12 mouse cellular contexts compared by ENCODE assay signal in genomic region chr2:120501931-120502604, GRCm38 (mm10). TPM values are rescaled to one million over a fixed set of nuclear protein-coding genes. Genes with fewer than 3 reads are reported as not detected.
DNase-seq lines count a peak whose midpoint lies in the region; TF ChIP-seq lines count a peak whose summit lies in the region.
"Had no signal": no experiment of that assay in that cellular context is flagged by ENCODE, and none has a peak within 500 bp of the region (broad histone marks: within the 10 kb centered on the region; RNA-seq: fewer than 3 reads in every experiment).

No protein-coding gene starts in this region.

- no peak for TF ChIP-seq RAD21 in CH12.LX (IDR thresholded peaks at IDR 0.05; ENCODE audit: low read depth, low read length)

- dilution Hi-C loops in CH12.LX (cut with MboI; ENCODE audit: extremely low pct_ligation_motif_present, extremely low pct_unique_long_range_greater_than_20kb, low sequenced_read_pairs) = no loop called here

- peak; percentile 40 for DNase-seq in gastrocnemius, postnatal 25 days
- DNase-seq in gastrocnemius, adult 2 months = no peak
- peak; percentile 18 for DNase-seq in kidney, postnatal 14 days
- DNase-seq in kidney, adult 9 months = no peak
- DNase-seq in CH12.LX (ENCODE audit: extremely low read depth) (no peak), adipocyte (ENCODE audit: low spot score) (no peak)
- peak; percentile 88 for DNase-seq in thymus, postnatal 0 days (ENCODE audit: low spot score)
- no peak for DNase-seq in layer of hippocampus, postnatal 10 days (ENCODE audit: low spot score in 2 of 2)
- DNase-seq: liver, embryonic 13.5 days had no signal

- TF ChIP-seq EP300 in CH12.LX (IDR thresholded peaks at IDR 0.05; ENCODE audit: low read length) = no peak

- intact Hi-C loops in gastrocnemius, adult 2 months (cut with DNase I) = no loop called here

- no peaks in the 10 kb centered on the region for H3K27me3 ChIP-seq in CH12.LX (replicated peaks)
- H3K27me3 ChIP-seq: embryonic facial prominence, embryonic 12.5 days; forebrain, embryonic 13.5 days; liver, embryonic 13.5 days had no signal

- no peak overlapping the region for H3K4me2 ChIP-seq in CH12.LX (ENCODE audit: insufficient read depth, low read depth, poor library complexity, severe bottlenecking)
- H3K4me2 ChIP-seq: embryonic facial prominence, embryonic 12.5 days; forebrain, embryonic 13.5 days; liver, embryonic 13.5 days had no signal

- in situ Hi-C loops in CH12.LX (cut with MboI; ENCODE audit: low pct_ligation_motif_present, low pct_unique_long_range_greater_than_20kb, low sequenced_read_pairs) = no loop called here

- H3K27ac ChIP-seq in gastrocnemius, adult 2 months = no peak overlapping the region
- no peak overlapping the region for H3K27ac ChIP-seq in CH12.LX (ENCODE audit: insufficient read depth, low read depth)
- H3K27ac ChIP-seq: embryonic facial prominence, embryonic 12.5 days; forebrain, embryonic 13.5 days; liver, embryonic 13.5 days; macrophage had no signal

- H3K36me3 ChIP-seq in CH12.LX (replicated peaks in 1 of 2; ENCODE audit: control insufficient read depth in 1 of 2, insufficient read depth in 1 of 2, low read length in 1 of 2) = peaks cover 12 to 46% of the 10 kb centered on the region in 2 experiments

- no peaks in the 10 kb centered on the region for H3K9me3 ChIP-seq in CH12.LX (replicated peaks; ENCODE audit: low read length)
- H3K9me3 ChIP-seq: embryonic facial prominence, embryonic 12.5 days; forebrain, embryonic 13.5 days; liver, embryonic 13.5 days had no signal

- H3K4me1 ChIP-seq in CH12.LX (ENCODE audit: control insufficient read depth in 1 of 2, insufficient read depth in 2 of 2) = peaks cover 31 to 62% of the 10 kb centered on the region in 2 experiments

- no peak for TF ChIP-seq POLR2A in CH12.LX (IDR thresholded peaks at IDR 0.05; ENCODE audit: low read depth, low read length)

- TF ChIP-seq CTCF in gastrocnemius, adult 2 months (IDR thresholded peaks at IDR 0.05) = no peak
- TF ChIP-seq CTCF in CH12.LX (conservative IDR thresholded peaks at IDR 0.05 in 1 of 2, IDR thresholded peaks at IDR 0.05 in 1 of 2; ENCODE audit: low read depth in 2 of 2, low read length in 2 of 2) = no peak

- H3K4me3 ChIP-seq in gastrocnemius, adult 2 months = no peak overlapping the region
- no peak overlapping the region for H3K4me3 ChIP-seq in CH12.LX (replicated peaks in 1 of 3; ENCODE audit: low read depth in 2 of 3, low read length in 2 of 3, poor library complexity in 1 of 3)
- H3K4me3 ChIP-seq: embryonic facial prominence, embryonic 12.5 days; forebrain, embryonic 13.5 days; liver, embryonic 13.5 days had no signal

- H3K9ac ChIP-seq in CH12.LX (ENCODE audit: insufficient read depth, low read depth) = no peak overlapping the region
- H3K9ac ChIP-seq: embryonic facial prominence, embryonic 12.5 days; forebrain, embryonic 13.5 days; liver, embryonic 13.5 days had no signal

- no peaks in the 10 kb centered on the region for H3K79me2 ChIP-seq in CH12.LX (replicated peaks; ENCODE audit: control insufficient read depth, extremely low read depth, insufficient read depth, poor library complexity, severe bottlenecking)

TF ChIP-seq in CH12.LX, 34 proteins besides CTCF, POLR2A, EP300 and RAD21:
- TF ChIP-seq POLR2AphosphoS2 (IDR thresholded peaks at IDR 0.05; ENCODE audit: low read depth, low read length) = 0 out of 2 replicates have a peak, but pooled peaks have one; percentile 45
- no peak for TF ChIP-seq ZMIZ1 (IDR thresholded peaks at IDR 0.05; ENCODE audit: low read depth, low read length)
- no peak for TF ChIP-seq MAZ (IDR thresholded peaks at IDR 0.05; ENCODE audit: low read depth, low read length)
- TF ChIP-seq TCF12 (IDR thresholded peaks at IDR 0.05; ENCODE audit: low read depth, low read length) = no peak
- TF ChIP-seq CHD2 (IDR thresholded peaks at IDR 0.05; ENCODE audit: low read length) = peak; percentile 54; the same call in 1 of the 2 replicates
- TF ChIP-seq BHLHE40 (IDR thresholded peaks at IDR 0.05; ENCODE audit: low read depth, low read length) = peak; percentile 51
TF ChIP-seq in CH12.LX: peak in this region for 3.

RNA-seq across cellular contexts. Expression of gene Capn3, which starts 46.2 kb away (rescaled TPM):
- 100 to 1,000 TPM; 106 to 129 TPM for total RNA-seq in gastrocnemius, postnatal 25 days (2021)
- total RNA-seq in gastrocnemius, adult 2 months (2021) = 100 to 1,000 TPM; 126 to 149 TPM
- total RNA-seq in CH12.LX (2012; rRNA removed) = 2.0 and 3.2 TPM in 2 replicates
- total RNA-seq in CH12.LX (2014; rRNA removed) = 7.2 and 8.0 TPM in 2 replicates
- 5.5 and 7.4 TPM in 2 replicates for polyA plus RNA-seq in CH12.LX (2012; ENCODE audit: insufficient read length, low read depth)
- polyA plus RNA-seq in thymus, postnatal 0 days (2015; fragmentation: Nextera tagmentation; extraction: Ambion mirVana) = 90.9 and 99.1 TPM in 2 replicates
- total RNA-seq in layer of hippocampus, postnatal 10 days (2021) = 1 to 10 TPM; 4.3 to 6.6 TPM

Comparison
In these comparisons a context has a peak if more than half of its experiments do, and no peak if none do; other contexts are left out.
1. DNase-seq: peak in gastrocnemius, postnatal 25 days (single experiment), kidney, postnatal 14 days (single experiment) and thymus, postnatal 0 days (single experiment); none in gastrocnemius, adult 2 months (single experiment), kidney, adult 9 months (single experiment), CH12.LX (single experiment), adipocyte (single experiment) and layer of hippocampus, postnatal 10 days (0 of 2).
2. RNA of gene Capn3, which starts 46.2 kb away (total RNA-seq): 126 to 149 TPM in gastrocnemius, adult 2 months and 106 to 129 TPM in gastrocnemius, postnatal 25 days; 2.0 to 8.0 TPM in CH12.LX and 4.3 to 6.6 TPM in layer of hippocampus, postnatal 10 days; every median in the first group is over 10 times any median in the second.